Comparison of ENCODE assay signal across 9 mouse cellular contexts in genomic region chr1:158362292-158363101, GRCm38 (mm10). TPM values are rescaled to one million over a fixed set of nuclear protein-coding genes. Genes with fewer than 3 reads are reported as not detected.
DNase-seq lines count a peak whose midpoint lies in the region; ATAC-seq and TF ChIP-seq lines count a peak whose summit lies in the region.
"Had no signal": no experiment of that assay in that cellular context is flagged by ENCODE, and none has a peak within 500 bp of the region (broad histone marks: within the 10 kb centered on the region; RNA-seq: fewer than 3 reads in every experiment).

No protein-coding gene starts in this region.

- WGBS in liver, postnatal 0 days (ENCODE audit: insufficient replicate concordance): 4% methylated on average over 34 of the region's 37 CpGs
- whole genome bisulfite sequencing in stomach, embryonic 16.5 days: 1% methylated on average over 35 of the region's 37 CpGs

- H3K4me3 ChIP-seq in liver, postnatal 0 days (ENCODE audit: low read depth, low read length): no peak overlapping the region
- H3K4me3 ChIP-seq in stomach, embryonic 16.5 days (replicated peaks; ENCODE audit: low read length): peak overlapping the region; percentile 32
- H3K4me3 ChIP-seq: liver, embryonic 15.5 days had no signal

- peaks cover 8% of the 10 kb centered on the region; the same call in 1 of the 2 replicates for H3K27me3 ChIP-seq in liver, postnatal 0 days (ENCODE audit: insufficient read depth, low read length)
- peaks cover 11% of the 10 kb centered on the region for H3K27me3 ChIP-seq in stomach, embryonic 16.5 days (ENCODE audit: control insufficient read depth, insufficient read depth, low read length)

- no peaks in the 10 kb centered on the region for H3K36me3 ChIP-seq in liver, postnatal 0 days (replicated peaks; ENCODE audit: insufficient read depth, low read length)
- H3K36me3 ChIP-seq in stomach, embryonic 16.5 days (ENCODE audit: control insufficient read depth, insufficient read depth, low read length): no peaks in the 10 kb centered on the region
- H3K36me3 ChIP-seq: liver, embryonic 15.5 days had no signal

- ATAC-seq in liver, postnatal 0 days: no peak
- ATAC-seq in stomach, embryonic 16.5 days (ENCODE audit: insufficient read depth, low FRiP score): no peak

- DNase-seq in layer of hippocampus, postnatal 14 days (ENCODE audit: low spot score in 2 of 2): peak; percentile 46 to 59
- no peak for DNase-seq in layer of hippocampus, adult 9-10 months (ENCODE audit: low spot score)
- peak; percentile 83 to 84 for DNase-seq in cerebellum, postnatal 10 days
- DNase-seq in frontal cortex, postnatal 36 days (ENCODE audit: low spot score in 2 of 2): peak; percentile 50 to 59
- DNase-seq in liver, postnatal 0 days: no peak
- DNase-seq in adrenal gland, adult 18-20 months (ENCODE audit: low spot score in 2 of 2): no peak
- DNase-seq in kidney, postnatal 10 days: no peak

- H3K9me3 ChIP-seq in liver, postnatal 0 days (ENCODE audit: low read length): no peaks in the 10 kb centered on the region
- no peaks in the 10 kb centered on the region for H3K9me3 ChIP-seq in stomach, embryonic 16.5 days (replicated peaks; ENCODE audit: control insufficient read depth, low read length)
- H3K9me3 ChIP-seq: liver, embryonic 15.5 days had no signal

- no peaks in the 10 kb centered on the region for H3K4me1 ChIP-seq in liver, postnatal 0 days (ENCODE audit: insufficient read depth)
- H3K4me1 ChIP-seq in stomach, embryonic 16.5 days (ENCODE audit: control insufficient read depth, insufficient read depth, low read length): no peaks in the 10 kb centered on the region
- H3K4me1 ChIP-seq: liver, embryonic 15.5 days had no signal

- H3K4me2 ChIP-seq in liver, postnatal 0 days (ENCODE audit: low read depth, low read length): 0 out of 2 replicates have a peak overlapping the region, but pooled peaks have one; percentile 18
- H3K4me2 ChIP-seq in stomach, embryonic 16.5 days (ENCODE audit: low read depth, low read length): peak overlapping the region; percentile 52
- H3K4me2 ChIP-seq: liver, embryonic 15.5 days had no signal

- H3K9ac ChIP-seq in liver, postnatal 0 days (replicated peaks): no peak overlapping the region
- peak overlapping the region; percentile 43 for H3K9ac ChIP-seq in stomach, embryonic 16.5 days (ENCODE audit: low read length)
- H3K9ac ChIP-seq: liver, embryonic 15.5 days had no signal

- no peak for TF ChIP-seq CTCF in liver, postnatal 0 days (IDR thresholded peaks at IDR 0.05; ENCODE audit: low read depth)

- TF ChIP-seq EP300 in liver, postnatal 0 days (IDR thresholded peaks at IDR 0.05; ENCODE audit: low read depth): no peak

- H3K27ac ChIP-seq in liver, postnatal 0 days (ENCODE audit: low read depth): no peak overlapping the region
- H3K27ac ChIP-seq in stomach, embryonic 16.5 days (ENCODE audit: low read length): no peak overlapping the region
- H3K27ac ChIP-seq: liver, embryonic 15.5 days had no signal

RNA-seq across cellular contexts. Expression of gene Astn1, which starts 0.4 kb away (rescaled TPM):
- 100 to 1,000 TPM; 182 to 189 TPM for total RNA-seq in layer of hippocampus, postnatal 14 days (2021)
- not detected in 2 replicates for polyA plus RNA-seq in liver, postnatal 0 days (2015; fragmentation: Nextera tagmentation; extraction: Ambion mirVana)
- 1.2 and 1.8 TPM in 2 replicates for polyA plus RNA-seq in stomach, embryonic 16.5 days (2015; fragmentation: Nextera tagmentation; extraction: Ambion mirVana)
- 10 to 100 TPM in 1 of 2 experiments, 1 to 10 TPM in 1; 9.1 to 10.2 TPM for total RNA-seq in adrenal gland, adult 18-20 months (2021)

RNA-seq across cellular contexts. Expression of gene Brinp2, which starts 6.4 kb away (rescaled TPM):
- total RNA-seq in layer of hippocampus, postnatal 14 days (2021): 100 to 1,000 TPM in 1 of 2 experiments, 10 to 100 TPM in 1; 99.6 to 101 TPM
- polyA plus RNA-seq in liver, postnatal 0 days (2015; fragmentation: Nextera tagmentation; extraction: Ambion mirVana): 0.02 TPM in 1 of 2 replicates, not detected in the other
- 1.4 and 1.9 TPM in 2 replicates for polyA plus RNA-seq in stomach, embryonic 16.5 days (2015; fragmentation: Nextera tagmentation; extraction: Ambion mirVana)
- total RNA-seq in adrenal gland, adult 18-20 months (2021): under 1 TPM; 0.53 to 0.58 TPM

Comparison
In these comparisons a context has a peak if more than half of its experiments do, and no peak if none do; other contexts are left out.
1. DNase-seq: peak in layer of hippocampus, postnatal 14 days (2 of 2), cerebellum, postnatal 10 days (2 of 2) and frontal cortex, postnatal 36 days (2 of 2); none in layer of hippocampus, adult 9-10 months (single experiment), liver, postnatal 0 days (single experiment), adrenal gland, adult 18-20 months (0 of 2) and kidney, postnatal 10 days (single experiment).
2. RNA of gene Astn1, which starts 0.4 kb away (total RNA-seq): 182 to 189 TPM in layer of hippocampus, postnatal 14 days; 9.1 to 10.2 TPM in adrenal gland, adult 18-20 months; every median in the first group is over 10 times any median in the second.
3. RNA of gene Brinp2, which starts 6.4 kb away (total RNA-seq): 99.6 to 101 TPM in layer of hippocampus, postnatal 14 days; 0.53 to 0.58 TPM in adrenal gland, adult 18-20 months; every median in the first group is over 10 times any median in the second.